Mouse (Mus musculus): Measurements from ENCODE around the gene Gm10439. TPM values are rescaled to one million over a fixed set of nuclear protein-coding genes. Genes with fewer than 3 reads are reported as not detected.
"Not testable (repeated sequence)": the region's sequence is repeated elsewhere in the genome, so short reads cannot be mapped to it uniquely, and the experiment has no call there.

Gene Gm10439
- polyA plus RNA-seq (2012; rRNA removed): 0.79 and 0.88 TPM in 2 replicates

GRCm38 (mm10) chrX:149594270-149594669 lies at the start of gene Gm10439:
TSS of gene Gm10439 (plus strand) at chrX:149594570.
- H3K27me3 ChIP-seq (ENCODE audit: control insufficient read depth, insufficient read depth, low read length); H3K27ac ChIP-seq (ENCODE audit: control insufficient read depth, insufficient read depth, low read depth, low read length); H3K4me1 ChIP-seq (ENCODE audit: control insufficient read depth, insufficient read depth, low read length); H3K36me3 ChIP-seq (ENCODE audit: control insufficient read depth, insufficient read depth, low read length); H3K4me3 ChIP-seq (ENCODE audit: control insufficient read depth, low read depth, low read length): not testable (repeated sequence)

Other genes starting within 250 kb of the Gm10439 start
- gene Gm15085, start 147.0 kb upstream of the Gm10439 start, polyA plus RNA-seq (2012; rRNA removed): not detected in 2 replicates
- gene Gm15097, start 189.9 kb downstream of the Gm10439 start, polyA plus RNA-seq (2012; rRNA removed): 0.73 and 1.9 TPM in 2 replicates